Mouse (Mus musculus): ENCODE data around the gene Rnf17. TPM values are rescaled to one million over a fixed set of nuclear protein-coding genes. Genes with fewer than 3 reads are reported as not detected.

The Rnf17 gene
- total and polyA plus RNA-seq, 3 experiments, result not detected

GRCm38 (mm10) chr14:56356196-56356595, 46.2 kb upstream of the Rnf17 start:
- H3K4me3 ChIP-seq (replicated peaks in 1 of 3; ENCODE audit: low read depth in 2 of 3, low read length in 2 of 3, poor library complexity in 1 of 3), result no peak overlapping the region
- H3K27me3 ChIP-seq (replicated peaks), result no peaks in the 10 kb centered on the region
- in situ Hi-C loops (cut with MboI; ENCODE audit: low pct_ligation_motif_present, low pct_unique_long_range_greater_than_20kb, low sequenced_read_pairs), result no loop called here
- no peaks in the 10 kb centered on the region for H3K79me2 ChIP-seq (replicated peaks; ENCODE audit: control insufficient read depth, extremely low read depth, insufficient read depth, poor library complexity, severe bottlenecking)
- no peaks in the 10 kb centered on the region for H3K9me3 ChIP-seq (replicated peaks; ENCODE audit: low read length)
- H3K4me2 ChIP-seq (ENCODE audit: insufficient read depth, low read depth, poor library complexity, severe bottlenecking), result no peak overlapping the region
- H3K4me1 ChIP-seq (ENCODE audit: control insufficient read depth in 1 of 2, insufficient read depth in 2 of 2), result peaks cover 0 to 6% of the 10 kb centered on the region in 2 experiments; a peak in 1 of 4 replicates
- DNase-seq (ENCODE audit: extremely low read depth), result no peak
- TF ChIP-seq MAFK (IDR thresholded peaks at IDR 0.05; ENCODE audit: insufficient replicate concordance, low read length) (no peak), USF1 (IDR thresholded peaks at IDR 0.05; ENCODE audit: low read depth, low read length) (no peak), MXI1 (IDR thresholded peaks at IDR 0.05; ENCODE audit: low read depth, low read length) (no peak), SMC3 (IDR thresholded peaks at IDR 0.05; ENCODE audit: low read depth, low read length) (no peak), CHD1 (IDR thresholded peaks at IDR 0.05; ENCODE audit: low read depth, low read length) (no peak), RCOR1 (conservative IDR thresholded peaks at IDR 0.05; ENCODE audit: low read depth, low read length) (no peak), ETS1 (conservative IDR thresholded peaks at IDR 0.05; ENCODE audit: low read depth, low read length) (no peak), NRF1 (IDR thresholded peaks at IDR 0.05; ENCODE audit: low read depth, low read length) (no peak), KAT2A (IDR thresholded peaks at IDR 0.05; ENCODE audit: insufficient replicate concordance, low read length) (no peak), UBTF (IDR thresholded peaks at IDR 0.05; ENCODE audit: low read depth, low read length) (no peak), TBP (conservative IDR thresholded peaks at IDR 0.05; ENCODE audit: low read depth, low read length) (no peak), MYC (IDR thresholded peaks at IDR 0.05; ENCODE audit: low read depth, low read length) (no peak), ZKSCAN1 (IDR thresholded peaks at IDR 0.05; ENCODE audit: borderline replicate concordance, low read depth, low read length) (no peak), CHD2 (IDR thresholded peaks at IDR 0.05; ENCODE audit: low read length) (no peak), HCFC1 (IDR thresholded peaks at IDR 0.05; ENCODE audit: low read depth, low read length) (no peak), EP300 (IDR thresholded peaks at IDR 0.05; ENCODE audit: low read length) (no peak), BHLHE40 (IDR thresholded peaks at IDR 0.05; ENCODE audit: low read depth, low read length) (no peak), IRF4 (IDR thresholded peaks at IDR 0.05; ENCODE audit: low read depth, low read length) (no peak)
- H3K27ac ChIP-seq (ENCODE audit: insufficient read depth, low read depth), result no peak overlapping the region
- dilution Hi-C loops (cut with MboI; ENCODE audit: extremely low pct_ligation_motif_present, extremely low pct_unique_long_range_greater_than_20kb, low sequenced_read_pairs), result no loop called here
- H3K36me3 ChIP-seq (replicated peaks in 1 of 2; ENCODE audit: control insufficient read depth in 1 of 2, insufficient read depth in 1 of 2, low read length in 1 of 2), result no peaks in the 10 kb centered on the region
- no peak overlapping the region for H3K9ac ChIP-seq (ENCODE audit: insufficient read depth, low read depth)

- H3K4me3 ChIP-seq (replicated peaks in 1 of 3; ENCODE audit: low read depth in 2 of 3, low read length in 2 of 3, poor library complexity in 1 of 3), result no peak overlapping the region
- H3K9me3 ChIP-seq (replicated peaks; ENCODE audit: low read length), result no peaks in the 10 kb centered on the region
These were observed 44.0 kb upstream of the Rnf17 start for GRCm38 (mm10) chr14:56358422-56358821.

More at GRCm38 (mm10) chr14:56358422-56358821, 44.0 kb upstream of the Rnf17 start:
- no peaks in the 10 kb centered on the region for H3K36me3 ChIP-seq (replicated peaks in 1 of 2; ENCODE audit: control insufficient read depth in 1 of 2, insufficient read depth in 1 of 2, low read length in 1 of 2)
- H3K9ac ChIP-seq (ENCODE audit: insufficient read depth, low read depth), result no peak overlapping the region
- H3K27me3 ChIP-seq (replicated peaks), result no peaks in the 10 kb centered on the region
- H3K4me2 ChIP-seq (ENCODE audit: insufficient read depth, low read depth, poor library complexity, severe bottlenecking), result no peak overlapping the region
- in situ Hi-C loops (cut with MboI; ENCODE audit: low pct_ligation_motif_present, low pct_unique_long_range_greater_than_20kb, low sequenced_read_pairs) (no loop called here), dilution Hi-C loops (cut with MboI; ENCODE audit: extremely low pct_ligation_motif_present, extremely low pct_unique_long_range_greater_than_20kb, low sequenced_read_pairs) (no loop called here)
- no peaks in the 10 kb centered on the region for H3K79me2 ChIP-seq (replicated peaks; ENCODE audit: control insufficient read depth, extremely low read depth, insufficient read depth, poor library complexity, severe bottlenecking)
- DNase-seq (ENCODE audit: extremely low read depth), result no peak
- TF ChIP-seq TCF12 (IDR thresholded peaks at IDR 0.05; ENCODE audit: low read depth, low read length) (no peak), CHD2 (IDR thresholded peaks at IDR 0.05; ENCODE audit: low read length) (no peak), POLR2AphosphoS2 (IDR thresholded peaks at IDR 0.05; ENCODE audit: low read depth, low read length) (no peak), SMC3 (IDR thresholded peaks at IDR 0.05; ENCODE audit: low read depth, low read length) (no peak), JUN (IDR thresholded peaks at IDR 0.05; ENCODE audit: insufficient read depth, low read depth, low read length) (no peak), MXI1 (IDR thresholded peaks at IDR 0.05; ENCODE audit: low read depth, low read length) (no peak), ZC3H11A (IDR thresholded peaks at IDR 0.05; ENCODE audit: low read depth, low read length) (no peak), IRF4 (IDR thresholded peaks at IDR 0.05; ENCODE audit: low read depth, low read length) (no peak), ZNF384 (IDR thresholded peaks at IDR 0.05; ENCODE audit: low read depth, low read length) (no peak), HCFC1 (IDR thresholded peaks at IDR 0.05; ENCODE audit: low read depth, low read length) (no peak), EP300 (IDR thresholded peaks at IDR 0.05; ENCODE audit: low read length) (no peak), JUND (conservative IDR thresholded peaks at IDR 0.05; ENCODE audit: low read depth, low read length) (no peak), NELFE (IDR thresholded peaks at IDR 0.05; ENCODE audit: low read depth, low read length) (no peak), MAFK (IDR thresholded peaks at IDR 0.05; ENCODE audit: insufficient replicate concordance, low read length) (no peak), NRF1 (IDR thresholded peaks at IDR 0.05; ENCODE audit: low read depth, low read length) (no peak)
- peaks cover 0 to 6% of the 10 kb centered on the region in 2 experiments; a peak in 1 of 4 replicates for H3K4me1 ChIP-seq (ENCODE audit: control insufficient read depth in 1 of 2, insufficient read depth in 2 of 2)
- H3K27ac ChIP-seq (ENCODE audit: insufficient read depth, low read depth), result no peak overlapping the region

Data from CH12.LX (cell line).